Mouse (Mus musculus) lung, postnatal 0 days (tissue): ENCODE data around the gene Jak2.

Experiments used
- CTCF ChIP-seq: IDR thresholded peaks from 2 replicates; pipeline ENCODE4 v1.5.1; 2016; ENCODE audit warnings: antibody characterized with exemption, mild to moderate bottlenecking
- EP300 ChIP-seq: IDR thresholded peaks from 2 replicates; pipeline ENCODE4 v1.6.1; 2016; ENCODE audit warnings: antibody characterized with exemption, mild to moderate bottlenecking, control low read depth

DNA sequence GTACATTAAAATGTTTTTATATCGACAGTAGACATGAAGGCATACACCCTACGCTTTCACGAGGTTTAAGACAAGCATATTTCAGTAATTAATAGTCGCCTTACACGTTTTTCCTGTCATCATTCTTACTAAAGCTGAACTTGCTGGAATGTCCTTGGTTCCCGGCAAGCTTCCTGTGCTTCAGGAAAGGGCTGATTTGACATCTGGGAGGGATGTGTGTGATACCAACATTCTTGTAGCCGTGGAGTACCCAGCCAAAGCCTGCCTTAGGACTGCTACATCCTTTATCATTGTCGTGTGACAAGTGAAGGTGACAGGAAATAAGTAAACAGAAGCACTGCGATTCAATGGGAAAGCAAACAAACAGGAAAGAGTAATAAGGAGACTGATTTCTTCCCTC, 13.5 kb upstream of the Jak2 start:
- TF ChIP-seq CTCF (no peak), EP300 (0 out of 2 replicates have a peak, but pooled peaks have one; percentile 11)
